Mouse (Mus musculus) embryo, embryonic 11 days (tissue): ENCODE measurements at regions not wholly inside any gene's neighbourhood (a gene's known extent, or its start where the extent isn't known, plus 50 kb on each side); places are given as distances from the start of the nearest gene placed in this dataset.

Source experiments
- DNase-seq: peaks from one replicate; pipeline ENCODE4 v3.0.0-alpha.2; 2015

DNA sequence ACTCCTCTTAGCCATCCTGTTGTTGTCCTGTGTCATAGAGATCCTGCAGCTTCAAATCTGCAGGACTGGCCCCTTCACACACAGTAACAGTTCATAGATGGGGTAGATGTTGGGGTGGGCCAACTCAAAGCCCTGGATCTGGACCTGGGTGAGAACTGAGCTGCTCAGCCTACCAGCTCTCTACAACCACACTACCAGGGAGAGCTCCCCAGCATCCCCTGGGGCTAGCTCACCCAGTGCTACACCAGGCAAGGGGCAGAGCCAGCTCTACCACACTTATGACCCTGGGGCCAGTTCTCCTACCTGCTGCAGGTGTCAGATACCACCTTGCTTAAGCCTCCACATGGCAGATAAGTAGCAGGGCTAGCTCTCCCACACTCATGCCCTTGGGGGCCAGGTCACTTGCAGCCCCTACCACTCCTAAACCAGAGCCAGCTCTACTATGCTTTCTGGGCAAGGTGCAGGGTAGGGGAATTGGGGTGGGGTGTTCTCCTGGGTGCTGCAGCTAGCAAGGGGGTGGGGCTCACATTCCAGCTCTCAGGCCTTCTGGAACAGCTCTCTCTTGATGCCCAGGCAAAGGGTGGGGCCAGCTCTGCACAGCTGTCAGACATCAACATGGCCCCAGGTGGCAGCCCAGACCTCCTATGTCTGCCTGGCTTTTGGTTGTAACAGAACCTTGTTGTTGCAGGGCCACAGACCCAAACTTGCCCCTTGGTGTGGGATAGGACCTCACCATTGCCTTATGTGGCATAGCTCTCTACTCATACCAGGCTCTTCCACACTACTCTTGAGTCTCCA, 62.4 kb upstream of the Tab2 start:
- DNase-seq, result no peak

DNA sequence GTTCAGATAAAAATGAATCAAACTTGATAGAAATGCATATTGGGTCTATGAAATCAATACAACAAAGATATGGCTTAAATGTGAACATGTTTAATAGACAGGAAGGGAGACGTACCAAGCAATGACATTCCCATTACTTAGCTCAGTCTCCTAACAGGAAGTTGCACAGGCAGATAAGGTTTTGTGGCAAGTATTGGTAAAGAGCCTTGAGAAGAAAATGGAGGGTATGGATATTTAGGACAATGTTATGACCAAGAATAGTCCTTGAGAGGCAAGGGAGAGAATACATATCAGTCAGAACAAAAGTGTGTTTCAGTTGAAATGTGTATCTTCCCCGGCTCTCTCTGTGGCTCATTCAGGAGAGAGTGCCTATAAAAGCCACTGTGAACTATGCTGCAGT, 60.7 kb upstream of the Tab2 start:
- no peak for DNase-seq

DNA sequence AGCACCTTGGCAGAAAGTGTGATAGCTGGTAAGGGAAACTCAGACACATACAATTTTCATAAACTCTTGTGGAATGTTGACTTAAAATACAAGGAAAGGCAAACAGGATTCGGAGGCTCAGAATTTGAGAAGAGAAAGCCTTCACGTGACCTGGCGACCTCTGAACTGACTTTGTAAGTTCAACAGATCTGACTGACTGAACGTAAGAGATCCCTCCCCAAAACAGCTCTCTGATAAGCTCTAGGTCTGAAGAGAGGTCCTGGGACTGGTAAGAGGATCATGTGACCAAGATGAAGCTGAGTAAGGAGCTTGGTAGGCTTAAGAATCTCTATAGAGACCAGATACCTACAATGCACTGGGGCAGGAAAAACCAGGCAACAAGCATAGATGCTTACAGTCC, 55.7 kb upstream of the Tab2 start:
- no peak for DNase-seq

DNA sequence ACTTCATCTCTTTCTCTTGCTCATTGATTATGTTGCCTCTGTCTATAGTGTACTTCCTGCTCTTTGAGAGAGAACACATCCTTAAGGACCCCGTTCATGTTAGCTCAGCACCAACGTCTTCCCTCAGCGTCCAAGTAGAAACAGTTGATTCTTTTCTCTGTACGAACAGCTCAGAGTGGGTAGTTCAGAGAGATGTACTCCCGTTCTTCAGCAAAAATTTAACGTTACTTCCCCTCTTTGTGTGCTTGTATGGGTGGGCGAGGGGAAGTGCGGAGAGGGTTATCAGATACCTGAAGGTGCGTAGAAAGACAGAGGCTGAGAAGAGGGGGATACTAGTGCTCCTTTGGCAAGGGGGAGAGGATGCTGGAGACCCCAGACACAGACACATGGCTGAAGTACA, 55.1 kb upstream of the Tab2 start:
- DNase-seq, result no peak

DNA sequence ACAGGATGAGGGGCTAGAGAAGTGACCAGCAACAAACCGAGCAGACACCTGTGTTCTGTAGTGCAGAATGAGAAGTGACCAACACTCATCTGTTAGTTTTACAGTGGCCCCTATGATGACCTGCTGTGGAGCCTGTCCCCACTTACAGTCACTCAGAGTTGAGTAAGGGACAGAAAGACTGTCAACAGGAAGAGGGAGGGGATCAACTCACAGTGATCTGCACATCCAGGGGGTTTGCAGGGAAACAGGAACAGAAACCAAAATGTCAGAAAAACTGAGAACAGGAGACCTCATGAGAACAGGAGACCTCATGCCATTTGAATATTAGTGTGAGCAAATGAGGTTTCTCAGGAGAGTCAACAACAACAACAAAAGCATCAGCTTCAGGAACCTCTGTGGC, 53.8 kb upstream of the Tab2 start:
- DNase-seq, result no peak

DNA sequence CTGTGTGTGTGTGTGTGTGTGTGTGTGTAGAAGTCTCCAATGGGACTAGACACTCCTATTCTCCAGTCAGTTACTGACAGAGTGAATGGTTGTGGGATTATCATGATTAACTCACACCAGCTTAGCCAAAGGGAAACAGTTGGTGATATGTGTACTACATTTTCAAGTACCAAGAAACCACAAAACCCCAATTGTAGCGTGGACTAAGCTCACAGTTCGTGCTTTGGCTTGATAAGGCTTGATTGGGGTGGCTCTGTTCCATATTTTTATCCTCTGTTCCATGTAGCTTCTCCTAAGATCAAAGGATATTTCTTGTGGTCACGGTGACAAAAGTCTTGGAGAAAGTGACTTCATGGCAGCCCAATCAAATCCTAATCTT, 51.9 kb upstream of the Tab2 start:
- no peak for DNase-seq

DNA sequence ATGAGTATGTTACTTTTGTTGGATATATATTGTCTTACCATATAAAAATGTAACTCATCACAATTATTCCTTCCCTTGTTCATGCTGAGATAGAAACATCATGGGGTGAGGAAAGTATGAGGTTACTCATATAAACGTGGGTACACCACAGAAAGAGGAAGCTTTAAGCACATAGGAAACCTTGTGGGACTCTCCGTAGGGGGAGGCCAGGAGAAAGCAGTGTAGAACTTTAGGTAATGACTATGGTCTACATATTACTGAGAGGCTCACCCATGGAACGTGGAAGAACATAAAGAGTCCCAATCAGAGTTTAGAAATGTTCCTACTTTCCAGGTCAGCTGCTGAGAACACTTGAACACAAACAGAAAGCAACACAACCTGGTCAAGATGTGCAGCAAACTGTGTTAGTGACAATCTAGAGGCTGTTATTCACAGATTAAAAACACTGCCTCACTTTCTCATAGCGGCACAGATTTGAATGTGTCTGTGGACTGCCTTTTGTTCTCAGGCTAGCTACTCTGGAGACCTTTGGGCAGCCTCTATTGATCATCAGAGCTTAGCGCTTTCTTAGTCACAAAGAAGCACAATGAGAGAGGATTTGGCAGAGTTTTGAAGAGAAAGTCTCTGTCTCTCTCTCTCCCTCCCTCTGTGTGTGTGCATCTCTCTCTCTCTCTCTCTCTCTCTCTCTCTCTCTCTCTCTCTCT, 51.4 kb upstream of the Tab2 start:
- no peak for DNase-seq
